Mouse (Mus musculus) kidney, postnatal 10 days (tissue): ENCODE measurements around the gene Zc2hc1b.
"Not testable (repeated sequence)": the region's sequence is repeated elsewhere in the genome, so short reads cannot be mapped to it uniquely, and the experiment has no call there.

Experiments used
- DNase-seq: peaks from one replicate; pipeline ENCODE4 v3.0.0; 2021; ENCODE audit warnings: mixed read lengths

Zc2hc1b gene

GRCm38 (mm10) chr10:13177973-13178624, at the start of gene Zc2hc1b:
Gene Zc2hc1b, minus strand, starts transcription at chr10:13178023.
- no peak for DNase-seq

GRCm38 (mm10) chr10:13225377-13226063, 47.7 kb upstream of the Zc2hc1b start:
- DNase-seq: no peak

GRCm38 (mm10) chr10:13222135-13222534, 44.3 kb upstream of the Zc2hc1b start:
- no peak for DNase-seq

- no peak for DNase-seq
Observed at GRCm38 (mm10) chr10:13220061-13220460, 42.2 kb upstream of the Zc2hc1b start.

GRCm38 (mm10) chr10:13213956-13214355, 36.1 kb upstream of the Zc2hc1b start:
- no peak for DNase-seq

GRCm38 (mm10) chr10:13212829-13213228, 35.0 kb upstream of the Zc2hc1b start:
- DNase-seq: no peak

GRCm38 (mm10) chr10:13212326-13212725, 34.5 kb upstream of the Zc2hc1b start:
- DNase-seq: no peak

GRCm38 (mm10) chr10:13209930-13210637, 32.3 kb upstream of the Zc2hc1b start:
- no peak for DNase-seq

- no peak for DNase-seq
Observed at GRCm38 (mm10) chr10:13209506-13209905, 31.7 kb upstream of the Zc2hc1b start.

GRCm38 (mm10) chr10:13209061-13209460, 31.2 kb upstream of the Zc2hc1b start:
- DNase-seq: no peak

- DNase-seq: no peak
Observed at GRCm38 (mm10) chr10:13201741-13202293, 24.0 kb upstream of the Zc2hc1b start.

- DNase-seq: no peak
Observed at GRCm38 (mm10) chr10:13200862-13201261, 23.0 kb upstream of the Zc2hc1b start.

GRCm38 (mm10) chr10:13199234-13199633, 21.4 kb upstream of the Zc2hc1b start:
- DNase-seq: no peak

- DNase-seq: no peak
Observed at GRCm38 (mm10) chr10:13196872-13197507, 19.2 kb upstream of the Zc2hc1b start.

GRCm38 (mm10) chr10:13193496-13193895, 15.7 kb upstream of the Zc2hc1b start:
- not testable (repeated sequence) for DNase-seq

GRCm38 (mm10) chr10:13192731-13193351, 15.0 kb upstream of the Zc2hc1b start, which contains the start of gene Ltv1:
Gene Ltv1, minus strand, starts transcription at chr10:13193168.
- DNase-seq: peak; percentile 98

- no peak for DNase-seq
Observed at GRCm38 (mm10) chr10:13189881-13190280, 12.1 kb upstream of the Zc2hc1b start.

- no peak for DNase-seq
Observed at GRCm38 (mm10) chr10:13186754-13187153, 8.9 kb upstream of the Zc2hc1b start.

- DNase-seq: no peak
Observed at GRCm38 (mm10) chr10:13184170-13184766, 6.4 kb upstream of the Zc2hc1b start.

- no peak for DNase-seq
Observed at GRCm38 (mm10) chr10:13180211-13180610, 2.4 kb upstream of the Zc2hc1b start.

- DNase-seq: no peak
Observed at GRCm38 (mm10) chr10:13175866-13176265, 2.0 kb downstream of the Zc2hc1b start.

GRCm38 (mm10) chr10:13172798-13173221, 5.0 kb downstream of the Zc2hc1b start:
- DNase-seq: peak; percentile 14
